Mouse (Mus musculus) testis, adult 2 months (tissue): ENCODE measurements around the gene Trpc4ap. TPM values are rescaled to one million over a fixed set of nuclear protein-coding genes. Genes with fewer than 3 reads are reported as not detected.

ENCODE experiments used
- H3K27ac ChIP-seq: fragments of 200-500 bp; 2 replicates; pipeline ENCODE4 v1.5.1; 2012; ENCODE audit warnings: low read depth, low read length; ENCODE audit not compliant: control insufficient read depth, insufficient read depth
- H3K27me3 ChIP-seq: fragments of 200-500 bp; 2 replicates; pipeline ENCODE4 v1.6.1; 2012; ENCODE audit warnings: mild to moderate bottlenecking, low read length, moderate library complexity; ENCODE audit not compliant: control insufficient read depth, insufficient read depth
- H3K36me3 ChIP-seq: fragments of 200-500 bp; 2 replicates; pipeline ENCODE4 v1.6.1; 2012; ENCODE audit warnings: mild to moderate bottlenecking, low read length; ENCODE audit not compliant: control insufficient read depth, insufficient read depth
- H3K4me1 ChIP-seq: fragments of 200-500 bp; 2 replicates; pipeline ENCODE4 v1.6.1; 2012; ENCODE audit warnings: low read length; ENCODE audit not compliant: control insufficient read depth, insufficient read depth
- H3K4me3 ChIP-seq: fragments of 200-500 bp; 2 replicates; pipeline ENCODE4 v1.5.1; 2012; ENCODE audit warnings: low read depth, mild to moderate bottlenecking, low read length, moderate library complexity, mixed read lengths; ENCODE audit not compliant: control insufficient read depth
- CTCF ChIP-seq: fragments of 200-500 bp; IDR thresholded peaks from 2 replicates; pipeline ENCODE4 v1.5.1; 2012; ENCODE audit warnings: low read depth, mild to moderate bottlenecking, inconsistent platforms, low read length, moderate library complexity; ENCODE audit not compliant: control insufficient read depth, insufficient read depth, insufficient replicate concordance
- POLR2A ChIP-seq: fragments of 200-500 bp; IDR thresholded peaks from 2 replicates; pipeline ENCODE4 v1.6.1; 2012; ENCODE audit warnings: low read depth, mild to moderate bottlenecking, inconsistent platforms, low read length, moderate library complexity; ENCODE audit not compliant: control insufficient read depth
- polyA plus RNA-seq: library from polyadenylated mRNA; depleted of rRNA; stranded (reverse); fragments of >200 nt; gene quantifications from 2 replicates; pipeline ENCODE4 v1.2.3, GENCODE M21; 2012

Trpc4ap gene
- polyA plus RNA-seq, 1 experiment, result 82.2 TPM

DNA sequence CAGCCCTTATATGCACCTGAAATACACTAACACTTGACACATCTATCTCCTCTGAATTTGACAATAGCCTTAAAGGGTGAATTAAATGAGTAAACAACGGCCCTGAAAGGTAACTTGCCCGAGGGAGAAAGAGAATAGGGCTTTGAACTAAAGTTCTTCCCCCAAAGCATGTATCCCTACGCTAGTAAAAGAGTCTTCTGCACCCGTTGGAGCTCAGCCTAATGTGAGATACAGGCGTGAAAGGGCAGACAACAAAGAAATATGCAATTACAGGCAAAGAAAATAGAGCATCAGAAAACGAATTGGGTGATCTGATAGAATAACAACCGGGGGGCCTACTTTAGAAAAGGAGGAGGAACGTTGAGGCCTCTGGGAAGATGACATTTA lies 855 bp downstream of the Trpc4ap start:
- H3K4me3 ChIP-seq, result peak overlapping the region; percentile 96
- H3K27me3 ChIP-seq, result no peaks in the 10 kb centered on the region
- H3K4me1 ChIP-seq, result peaks cover 2% of the 10 kb centered on the region
- no peaks in the 10 kb centered on the region for H3K36me3 ChIP-seq
- TF ChIP-seq POLR2A (no peak), CTCF (no peak)
- H3K27ac ChIP-seq, result peak overlapping the region; percentile 89

DNA sequence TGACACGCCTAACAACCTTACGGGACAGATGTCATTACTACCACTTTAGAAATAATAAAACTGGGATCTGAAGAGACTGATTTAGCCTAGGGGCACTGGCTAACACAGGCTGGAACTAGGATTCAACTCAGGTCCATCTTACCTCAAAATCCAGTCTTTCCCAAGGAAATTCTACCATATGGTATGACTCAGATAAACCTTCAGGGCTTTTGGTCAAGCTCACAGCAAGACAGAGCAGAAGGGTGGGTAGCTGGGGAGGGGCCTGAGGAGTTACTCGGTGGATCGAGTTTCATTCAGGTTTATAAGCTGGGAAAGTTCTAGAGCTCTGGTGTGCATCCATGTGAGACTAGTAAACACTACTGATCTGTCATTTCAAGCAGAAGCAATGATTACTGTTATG lies 3.0 kb downstream of the Trpc4ap start:
- TF ChIP-seq CTCF (no peak), POLR2A (no peak)
- H3K27ac ChIP-seq, result no peak overlapping the region
- no peak overlapping the region for H3K4me3 ChIP-seq
- H3K36me3 ChIP-seq, result no peaks in the 10 kb centered on the region
- H3K4me1 ChIP-seq, result peaks cover 2% of the 10 kb centered on the region
- no peaks in the 10 kb centered on the region for H3K27me3 ChIP-seq

DNA sequence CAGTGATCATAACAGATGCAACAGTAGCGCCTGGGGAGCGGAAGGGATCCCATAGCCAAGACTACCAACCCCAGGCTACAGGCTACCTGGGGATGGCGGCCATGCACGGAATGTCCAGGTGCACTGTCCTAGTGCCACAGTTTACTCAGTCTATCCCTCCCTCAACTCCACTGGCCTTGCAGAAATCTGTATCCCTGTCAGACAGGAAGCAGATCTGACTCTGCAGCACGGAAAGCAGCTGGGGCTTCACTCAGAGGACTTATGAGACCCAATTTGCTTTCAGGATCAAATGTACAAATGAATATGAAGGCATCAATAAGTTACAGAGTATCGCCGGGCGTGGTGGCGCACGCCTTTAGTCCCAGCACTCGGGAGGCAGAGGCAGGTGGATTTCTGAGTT lies 4.4 kb downstream of the Trpc4ap start:
- TF ChIP-seq CTCF (no peak), POLR2A (no peak)
- H3K27ac ChIP-seq, result no peak overlapping the region
- H3K36me3 ChIP-seq, result no peaks in the 10 kb centered on the region
- no peak overlapping the region for H3K4me3 ChIP-seq
- no peaks in the 10 kb centered on the region for H3K27me3 ChIP-seq
- peaks cover 2% of the 10 kb centered on the region for H3K4me1 ChIP-seq

DNA sequence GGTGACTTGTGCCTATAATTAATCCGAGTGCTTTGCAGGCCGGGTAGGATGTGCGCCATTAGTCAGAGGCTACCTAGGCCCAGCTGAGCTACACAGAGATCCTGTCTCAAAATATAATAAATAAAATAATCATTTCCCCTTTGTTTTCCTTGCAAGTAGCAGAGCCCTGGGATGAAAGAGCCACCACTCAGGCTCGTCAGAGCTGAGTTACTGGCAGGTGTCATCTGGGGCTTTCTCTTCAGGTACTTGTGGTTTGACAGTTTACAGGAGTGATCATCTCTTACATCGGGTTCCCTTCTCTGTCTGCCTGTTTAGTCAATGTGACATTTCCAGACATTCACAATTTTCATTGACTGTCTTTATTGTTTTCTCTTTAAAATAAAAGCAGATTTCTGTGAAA lies 5.6 kb downstream of the Trpc4ap start:
- Histone ChIP-seq H3K27ac (no peak overlapping the region), H3K27me3 (no peaks in the 10 kb centered on the region), H3K36me3 (no peaks in the 10 kb centered on the region), H3K4me1 (peaks cover 2% of the 10 kb centered on the region), H3K4me3 (peak overlapping the region; percentile 13; the same call in 1 of the 2 replicates)
- TF ChIP-seq CTCF (no peak), POLR2A (no peak)

DNA sequence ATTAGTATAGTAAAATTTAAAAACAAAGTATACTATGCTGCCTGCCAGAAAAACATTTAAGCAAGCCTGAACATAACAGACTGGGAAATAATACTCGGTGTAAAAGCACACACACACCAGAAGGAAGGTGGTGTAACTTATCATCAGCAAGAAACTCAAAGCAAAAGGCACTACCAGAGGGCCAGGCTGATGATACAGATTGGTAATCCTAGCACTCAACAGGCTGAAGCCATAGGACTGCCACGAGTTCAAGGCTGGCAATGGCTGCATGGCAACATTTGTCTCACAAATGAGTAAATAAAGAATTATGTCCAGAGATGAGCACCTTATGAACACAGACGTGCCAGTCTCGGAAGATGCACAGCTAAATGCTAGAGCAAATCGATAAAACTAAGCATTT lies 8.4 kb downstream of the Trpc4ap start:
- TF ChIP-seq CTCF (no peak), POLR2A (no peak)
- Histone ChIP-seq H3K4me3 (no peak overlapping the region), H3K27ac (no peak overlapping the region)

DNA sequence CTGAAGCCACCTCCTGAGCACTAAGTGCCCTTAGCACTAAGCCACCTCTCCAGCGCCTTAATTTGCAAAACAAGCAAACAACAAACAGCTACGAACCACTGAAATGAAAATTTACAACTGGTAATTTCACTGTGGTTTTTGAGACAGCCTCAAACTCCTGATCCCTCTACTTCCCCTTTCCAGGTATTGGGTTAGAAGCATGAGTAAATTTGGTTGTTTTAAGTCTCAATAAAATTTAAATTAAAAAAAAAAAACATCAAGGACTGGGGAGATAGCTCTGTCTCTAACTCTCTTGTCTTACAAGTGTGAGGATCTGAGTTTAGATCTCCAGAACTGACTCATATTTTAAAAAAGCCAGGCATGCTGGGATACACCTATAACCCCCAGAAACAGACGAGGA lies 9.0 kb downstream of the Trpc4ap start:
- Histone ChIP-seq H3K27ac (no peak overlapping the region), H3K4me1 (no peaks in the 10 kb centered on the region), H3K4me3 (no peak overlapping the region), H3K36me3 (no peaks in the 10 kb centered on the region), H3K27me3 (no peaks in the 10 kb centered on the region)
- TF ChIP-seq POLR2A (no peak), CTCF (no peak)

More for the DNA sequence above, 8.4 kb downstream of the Trpc4ap start:
- no peaks in the 10 kb centered on the region for H3K4me1 ChIP-seq
- no peaks in the 10 kb centered on the region for H3K27me3 ChIP-seq
- H3K36me3 ChIP-seq, result no peaks in the 10 kb centered on the region

DNA sequence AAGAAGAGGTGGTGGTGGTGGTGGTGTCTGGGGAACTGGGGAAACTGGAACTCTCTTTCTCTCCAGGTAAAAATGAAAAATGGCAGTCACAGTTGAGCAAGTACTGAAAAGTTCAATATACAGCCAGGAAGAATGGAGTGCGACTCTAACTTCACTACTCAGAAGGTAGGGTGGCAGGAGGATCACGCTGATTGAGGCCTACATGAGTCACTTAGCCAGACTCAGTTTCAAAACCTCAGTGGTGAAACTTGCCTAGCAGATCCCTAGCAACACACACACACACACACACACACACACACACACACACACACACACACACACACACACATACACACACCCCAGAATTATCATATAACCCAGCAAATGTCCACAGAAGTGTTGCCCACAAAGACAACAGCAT lies 10.3 kb downstream of the Trpc4ap start:
- Histone ChIP-seq H3K4me3 (no peak overlapping the region), H3K4me1 (no peaks in the 10 kb centered on the region), H3K36me3 (no peaks in the 10 kb centered on the region), H3K27me3 (no peaks in the 10 kb centered on the region), H3K27ac (no peak overlapping the region)
- TF ChIP-seq CTCF (no peak), POLR2A (no peak)

DNA sequence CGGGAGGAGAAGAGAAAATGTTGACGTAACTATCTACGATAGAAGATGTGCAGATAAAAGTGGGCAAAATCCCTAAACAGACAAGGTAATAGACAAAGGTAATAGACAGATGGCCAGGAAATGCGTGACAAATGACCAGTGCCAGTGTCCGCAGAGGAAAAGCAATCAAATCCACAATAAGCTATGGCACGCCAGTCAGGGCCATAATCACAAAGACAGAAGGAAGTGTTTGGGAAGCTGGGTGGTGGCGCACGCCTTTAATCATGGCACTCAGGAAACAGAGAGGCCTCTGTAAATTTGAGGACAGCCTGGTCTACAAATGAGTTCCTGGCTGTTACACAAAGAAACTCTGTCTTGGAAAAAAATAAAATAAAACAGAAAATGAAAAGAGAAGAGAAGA lies 11.0 kb downstream of the Trpc4ap start:
- H3K27ac ChIP-seq, result no peak overlapping the region
- no peaks in the 10 kb centered on the region for H3K36me3 ChIP-seq
- no peak for TF ChIP-seq POLR2A
- H3K4me3 ChIP-seq, result no peak overlapping the region
- no peaks in the 10 kb centered on the region for H3K4me1 ChIP-seq
- no peaks in the 10 kb centered on the region for H3K27me3 ChIP-seq
